ENCODE assay signal across 8 mouse cellular contexts in genomic region chr11:93097941-93098828, GRCm38 (mm10). TPM values are rescaled to one million over a fixed set of nuclear protein-coding genes. Genes with fewer than 3 reads are reported as not detected.
A peak's percentile ranks its signal among the peaks of the same experiment; 100 is the strongest.
DNase-seq lines count a peak whose midpoint lies in the region; ATAC-seq and TF ChIP-seq lines count a peak whose summit lies in the region.
"Had no signal": no experiment of that assay in that cellular context is flagged by ENCODE, and none has a peak within 500 bp of the region (broad histone marks: within the 10 kb centered on the region; RNA-seq: fewer than 3 reads in every experiment).

Gene Car10 (plus strand): TSS chr11:93098028.

- ATAC-seq in embryonic facial prominence, embryonic 15.5 days (ENCODE audit: insufficient number of reproducible peaks, low FRiP score, low TSS enrichment, low read depth), result no peak
- peak; percentile 17; the same call in 1 of the 2 replicates for ATAC-seq in midbrain, postnatal 0 days (ENCODE audit: low FRiP score)
- no peak for ATAC-seq in CD4-positive, CD25-positive, alpha-beta regulatory T cell, adult 4 months

- H3K4me2 ChIP-seq in embryonic facial prominence, embryonic 15.5 days (replicated peaks), result peak within 1 kb of the TSS; percentile 82
- H3K4me2 ChIP-seq in midbrain, postnatal 0 days (ENCODE audit: low read depth, low read length, poor library complexity, severe bottlenecking), result peak within 1 kb of the TSS; percentile 91

- H3K9ac ChIP-seq in ES-E14 (ENCODE audit: insufficient read depth, low read depth, low read length, poor library complexity, severe bottlenecking), result no peak within 1 kb of the TSS
- H3K9ac ChIP-seq in embryonic facial prominence, embryonic 15.5 days, result no peak within 1 kb of the TSS
- peak within 1 kb of the TSS; percentile 76 for H3K9ac ChIP-seq in midbrain, postnatal 0 days (replicated peaks; ENCODE audit: low read length, poor library complexity, severe bottlenecking)

- H3K9me3 ChIP-seq in E14TG2a.4 (ENCODE audit: low read length) (no peaks in the 10 kb centered on the region), ES-E14 (ENCODE audit: control insufficient read depth, insufficient read depth, low read depth, low read length) (no peaks in the 10 kb centered on the region)
- H3K9me3 ChIP-seq in embryonic facial prominence, embryonic 15.5 days (replicated peaks), result no peaks in the 10 kb centered on the region
- H3K9me3 ChIP-seq in midbrain, postnatal 0 days (ENCODE audit: low read length), result no peaks in the 10 kb centered on the region

- no peak for TF ChIP-seq CTCF in E14TG2a.4 (conservative IDR thresholded peaks at IDR 0.05; ENCODE audit: low read length)
- no peak for TF ChIP-seq CTCF in layer of hippocampus, adult 2 months (conservative IDR thresholded peaks at IDR 0.05)
- no peak for TF ChIP-seq CTCF in midbrain, postnatal 0 days (IDR thresholded peaks at IDR 0.05)

- no peak within 1 kb of the TSS for H3K27ac ChIP-seq in ES-E14 (ENCODE audit: insufficient read depth, low read depth, low read length, poor library complexity, severe bottlenecking)
- no peak within 1 kb of the TSS for H3K27ac ChIP-seq in embryonic facial prominence, embryonic 15.5 days (replicated peaks)
- H3K27ac ChIP-seq in layer of hippocampus, adult 2 months, result peak within 1 kb of the TSS; percentile 78
- H3K27ac ChIP-seq in midbrain, postnatal 0 days (ENCODE audit: low read depth, low read length), result peak within 1 kb of the TSS; percentile 69

- no peak for DNase-seq in ES-E14 (ENCODE audit: low read depth, low spot score)
- no peak for DNase-seq in layer of hippocampus, adult 2 months (ENCODE audit: low spot score in 2 of 2)
- peak; percentile 50 for DNase-seq in midbrain, postnatal 0 days (ENCODE audit: low spot score)
- no peak for DNase-seq in adrenal gland, postnatal 14 days

- H3K36me3 ChIP-seq in E14TG2a.4 (ENCODE audit: insufficient read depth, low read length), result no peaks in the 10 kb centered on the region
- no peaks in the 10 kb centered on the region for H3K36me3 ChIP-seq in ES-E14 (ENCODE audit: control insufficient read depth, insufficient read depth, low read length, poor library complexity, severe bottlenecking)
- H3K36me3 ChIP-seq in embryonic facial prominence, embryonic 15.5 days, result no peaks in the 10 kb centered on the region
- H3K36me3 ChIP-seq in midbrain, postnatal 0 days (ENCODE audit: insufficient read depth, low read length), result no peaks in the 10 kb centered on the region

- peaks cover 67% of the 10 kb centered on the region for H3K27me3 ChIP-seq in E14TG2a.4 (ENCODE audit: insufficient read depth, low read length)
- H3K27me3 ChIP-seq in embryonic facial prominence, embryonic 15.5 days, result peaks cover 62% of the 10 kb centered on the region
- H3K27me3 ChIP-seq in midbrain, postnatal 0 days (ENCODE audit: insufficient read depth, low read length), result no peaks in the 10 kb centered on the region

- H3K4me3 ChIP-seq in E14TG2a.4 (replicated peaks; ENCODE audit: low read length), result peak within 1 kb of the TSS; percentile 76
- peak within 1 kb of the TSS; percentile 34 to 63 for H3K4me3 ChIP-seq in ES-E14 (ENCODE audit: insufficient read depth in 1 of 2, low read depth in 1 of 2, low read length in 2 of 2, poor library complexity in 1 of 2, severe bottlenecking in 1 of 2)
- peak within 1 kb of the TSS; percentile 45 for H3K4me3 ChIP-seq in embryonic facial prominence, embryonic 15.5 days (replicated peaks)
- peak within 1 kb of the TSS; percentile 70 for H3K4me3 ChIP-seq in layer of hippocampus, adult 2 months
- peak within 1 kb of the TSS; percentile 74 for H3K4me3 ChIP-seq in midbrain, postnatal 0 days (ENCODE audit: low read depth, low read length)
- H3K4me3 ChIP-seq: myocyte had no signal

- H3K4me1 ChIP-seq in E14TG2a.4 (replicated peaks; ENCODE audit: low read depth, low read length), result peaks cover 26% of the 10 kb centered on the region
- H3K4me1 ChIP-seq in ES-E14 (ENCODE audit: control insufficient read depth in 2 of 2, insufficient read depth in 2 of 2, low read length in 2 of 2, poor library complexity in 1 of 2), result no peaks in the 10 kb centered on the region
- H3K4me1 ChIP-seq in embryonic facial prominence, embryonic 15.5 days, result peaks cover 26% of the 10 kb centered on the region
- H3K4me1 ChIP-seq in midbrain, postnatal 0 days (ENCODE audit: insufficient read depth, low read length), result no peaks in the 10 kb centered on the region

- in situ Hi-C loops in ES-E14 (cut with MboI; ENCODE audit: low sequenced_read_pairs in 2 of 2, unreplicated experiment in 2 of 2), result no loop called here

- under 1% methylated on average over 47 of the region's 48 CpGs for WGBS in embryonic facial prominence, embryonic 15.5 days
- under 1% methylated on average over 45 of the region's 48 CpGs for WGBS in midbrain, postnatal 0 days

TF ChIP-seq in ES-E14, 5 proteins besides CTCF, POLR2A, EP300 and RAD21:
- TF ChIP-seq MAFK (IDR thresholded peaks at IDR 0.05; ENCODE audit: insufficient read depth, low read depth, low read length), result no peak
- no peak for TF ChIP-seq ZNF384 (IDR thresholded peaks at IDR 0.05; ENCODE audit: low read depth, low read length)
- TF ChIP-seq CHD2 (IDR thresholded peaks at IDR 0.05; ENCODE audit: low read depth, low read length), result no peak
- TF ChIP-seq HCFC1 (IDR thresholded peaks at IDR 0.05; ENCODE audit: borderline replicate concordance, insufficient read depth, low read length), result no peak
- TF ChIP-seq ZC3H11A (IDR thresholded peaks at IDR 0.05; ENCODE audit: borderline replicate concordance, low read depth, low read length), result no peak

RNA-seq across cellular contexts. Expression of gene Car10, which starts in this region (rescaled TPM):
- not detected in 2 replicates for total RNA-seq in ES-E14 (2012; rRNA removed)
- 2.2 and 3.1 TPM in 2 replicates for polyA plus RNA-seq in embryonic facial prominence, embryonic 15.5 days (2015; fragmentation: Nextera tagmentation; extraction: Ambion mirVana)
- 10 to 100 TPM; 32.5 to 32.9 TPM for total RNA-seq in layer of hippocampus, adult 2 months (2021)
- total RNA-seq in midbrain, postnatal 0 days (2014; rRNA removed), result 62.8 and 72.6 TPM in 2 replicates
- polyA plus RNA-seq in midbrain, postnatal 0 days (2015; fragmentation: Nextera tagmentation; extraction: Ambion mirVana), result 64.1 and 69.6 TPM in 2 replicates
- 0.37 and 0.60 TPM in 2 replicates for total RNA-seq in adrenal gland, postnatal 14 days (2021)
- not detected for polyA plus RNA-seq in CD4-positive, CD25-positive, alpha-beta regulatory T cell, adult 4 months (2017; shearing (Covaris generic))
- polyA plus RNA-seq: myocyte had no signal

Comparison
In these comparisons a context has a peak if more than half of its experiments do, and no peak if none do; other contexts are left out.
1. RNA of gene Car10 (total RNA-seq): 62.8 to 72.6 TPM in midbrain, postnatal 0 days and 32.5 to 32.9 TPM in layer of hippocampus, adult 2 months; 0.37 to 0.60 TPM in adrenal gland, postnatal 14 days and not detected in ES-E14; every median in the first group is over 10 times any median in the second.
2. RNA of gene Car10 (polyA plus RNA-seq): 64.1 to 69.6 TPM in midbrain, postnatal 0 days; 2.2 to 3.1 TPM in embryonic facial prominence, embryonic 15.5 days and not detected in CD4-positive, CD25-positive, alpha-beta regulatory T cell, adult 4 months; every median in the first group is over 10 times any median in the second.
3. H3K27ac ChIP-seq: peak in layer of hippocampus, adult 2 months (single experiment) and midbrain, postnatal 0 days (single experiment); none in ES-E14 (single experiment) and embryonic facial prominence, embryonic 15.5 days (single experiment).
4. Peak in every context shown above with its lines, with median percentiles within 50 percentile points of each other: H3K4me3 ChIP-seq.